ENCODE assay signal across 8 mouse cellular contexts in genomic region chr5:148977698-148978457, GRCm38 (mm10). TPM values are rescaled to one million over a fixed set of nuclear protein-coding genes. Genes with fewer than 3 reads are reported as not detected.
DNase-seq lines count a peak whose midpoint lies in the region; ATAC-seq and TF ChIP-seq lines count a peak whose summit lies in the region.

No protein-coding gene starts in this region.

- no peaks in the 10 kb centered on the region; the same call in 1 of the 2 replicates for H3K9me3 ChIP-seq in forebrain, embryonic 10.5 days
- H3K9me3 ChIP-seq in forebrain, embryonic 15.5 days: no peaks in the 10 kb centered on the region
- no peaks in the 10 kb centered on the region for H3K9me3 ChIP-seq in intestine, embryonic 14.5 days (ENCODE audit: control insufficient read depth, low read length)

- TF ChIP-seq POLR2A in bone marrow, adult 2 months (IDR thresholded peaks at IDR 0.05; ENCODE audit: borderline replicate concordance, control insufficient read depth, low read depth, low read length): no peak

- no peak for DNase-seq in forebrain, embryonic 10.5 days (ENCODE audit: extremely low spot score, low spot score)
- no peak for DNase-seq in intestine, embryonic 14.5 days (ENCODE audit: low spot score)
- DNase-seq in lung, postnatal 4 days: peak; percentile 57 to 61
- DNase-seq in yolk sac, embryonic 10.5 days (ENCODE audit: low spot score): peak; percentile 61
- no peak for DNase-seq in cerebellum, adult 18-20 months
- DNase-seq in testis, postnatal 14 days (ENCODE audit: low spot score): no peak

- H3K4me1 ChIP-seq in forebrain, embryonic 10.5 days: peaks cover 37% of the 10 kb centered on the region
- peaks cover 7% of the 10 kb centered on the region for H3K4me1 ChIP-seq in forebrain, embryonic 15.5 days
- peaks cover 3% of the 10 kb centered on the region for H3K4me1 ChIP-seq in bone marrow, adult 2 months (ENCODE audit: control insufficient read depth, insufficient read depth, low read length)
- H3K4me1 ChIP-seq in intestine, embryonic 14.5 days (replicated peaks; ENCODE audit: control insufficient read depth, insufficient read depth, low read length): peaks cover 8% of the 10 kb centered on the region; the same call in 1 of the 2 replicates

- H3K36me3 ChIP-seq in forebrain, embryonic 10.5 days (replicated peaks): no peaks in the 10 kb centered on the region
- H3K36me3 ChIP-seq in forebrain, embryonic 15.5 days: no peaks in the 10 kb centered on the region
- no peaks in the 10 kb centered on the region for H3K36me3 ChIP-seq in intestine, embryonic 14.5 days (ENCODE audit: control insufficient read depth, insufficient read depth, low read length)

- H3K9ac ChIP-seq in forebrain, embryonic 15.5 days (replicated peaks): no peak overlapping the region
- H3K9ac ChIP-seq in intestine, embryonic 14.5 days (ENCODE audit: low read length): 0 out of 2 replicates have a peak overlapping the region, but pooled peaks have one; percentile 8

- no peaks in the 10 kb centered on the region for H3K27me3 ChIP-seq in forebrain, embryonic 10.5 days (ENCODE audit: poor library complexity, severe bottlenecking)
- no peaks in the 10 kb centered on the region for H3K27me3 ChIP-seq in forebrain, embryonic 15.5 days
- no peaks in the 10 kb centered on the region for H3K27me3 ChIP-seq in intestine, embryonic 14.5 days (replicated peaks; ENCODE audit: control insufficient read depth, insufficient read depth, low read length)

- WGBS in forebrain, embryonic 10.5 days: 36% methylated on average over 14 of the region's 14 CpGs
- 29% methylated on average over 14 of the region's 14 CpGs for WGBS in forebrain, embryonic 15.5 days
- WGBS in bone marrow, adult 2 months: 20% methylated on average over 14 of the region's 14 CpGs
- 20% methylated on average over 14 of the region's 14 CpGs for WGBS in intestine, embryonic 14.5 days

- H3K4me3 ChIP-seq in forebrain, embryonic 10.5 days: no peak overlapping the region
- no peak overlapping the region for H3K4me3 ChIP-seq in forebrain, embryonic 15.5 days
- H3K4me3 ChIP-seq in bone marrow, adult 2 months (replicated peaks; ENCODE audit: control insufficient read depth, low read depth, low read length): no peak overlapping the region
- no peak overlapping the region for H3K4me3 ChIP-seq in intestine, embryonic 14.5 days (ENCODE audit: low read depth, low read length)

- no peak for TF ChIP-seq CTCF in bone marrow, adult 2 months (IDR thresholded peaks at IDR 0.05; ENCODE audit: control insufficient read depth, insufficient read depth, low read length)

- no peak overlapping the region for H3K4me2 ChIP-seq in forebrain, embryonic 15.5 days (replicated peaks)
- no peak overlapping the region for H3K4me2 ChIP-seq in intestine, embryonic 14.5 days (ENCODE audit: low read length)

- H3K27ac ChIP-seq in forebrain, embryonic 10.5 days: peak overlapping the region; percentile 66
- no peak overlapping the region for H3K27ac ChIP-seq in forebrain, embryonic 15.5 days (replicated peaks)
- H3K27ac ChIP-seq in bone marrow, adult 2 months (ENCODE audit: control insufficient read depth, insufficient read depth, low read depth, low read length, poor library complexity): peak overlapping the region; percentile 87
- peak overlapping the region; percentile 79 for H3K27ac ChIP-seq in intestine, embryonic 14.5 days (ENCODE audit: low read depth)

- no peak for ATAC-seq in forebrain, embryonic 15.5 days (replicated peaks)
- ATAC-seq in intestine, embryonic 14.5 days (replicated peaks; ENCODE audit: low FRiP score, low TSS enrichment, low read depth): no peak

RNA-seq across cellular contexts. Expression of gene Gm42791, which starts 17.1 kb away (rescaled TPM):
- polyA plus RNA-seq in forebrain, embryonic 10.5 days (2016; fragmentation: Nextera tagmentation; extraction: Ambion mirVana): 1.2 and 2.5 TPM in 2 replicates
- polyA plus RNA-seq in forebrain, embryonic 15.5 days (2015; fragmentation: Nextera tagmentation; extraction: Ambion mirVana): 5.6 and 7.4 TPM in 2 replicates
- 8.4 TPM in 1 of 2 replicates, not detected in the other for polyA plus RNA-seq in bone marrow, adult 2 months (2011; ENCODE audit: insufficient read depth, insufficient read length, low replicate concordance, missing spikeins)
- polyA plus RNA-seq in intestine, embryonic 14.5 days (2014; fragmentation: Nextera tagmentation; extraction: Ambion mirVana): 2.2 TPM in 1 of 2 replicates, not detected in the other

RNA-seq across cellular contexts. Expression of gene Katnal1, which starts 48.8 kb away (rescaled TPM):
- 19.8 and 22.9 TPM in 2 replicates for polyA plus RNA-seq in forebrain, embryonic 10.5 days (2016; fragmentation: Nextera tagmentation; extraction: Ambion mirVana)
- polyA plus RNA-seq in forebrain, embryonic 15.5 days (2015; fragmentation: Nextera tagmentation; extraction: Ambion mirVana): 35.0 and 36.3 TPM in 2 replicates
- polyA plus RNA-seq in bone marrow, adult 2 months (2011; ENCODE audit: insufficient read depth, insufficient read length, low replicate concordance, missing spikeins): 10.1 and 11.1 TPM in 2 replicates
- 10.9 and 15.6 TPM in 2 replicates for polyA plus RNA-seq in intestine, embryonic 14.5 days (2014; fragmentation: Nextera tagmentation; extraction: Ambion mirVana)

Comparison
In these comparisons a context has a peak if more than half of its experiments do, and no peak if none do; other contexts are left out.
1. DNase-seq: peak in lung, postnatal 4 days (2 of 2) and yolk sac, embryonic 10.5 days (single experiment); none in forebrain, embryonic 10.5 days (single experiment), intestine, embryonic 14.5 days (single experiment), cerebellum, adult 18-20 months (0 of 2) and testis, postnatal 14 days (single experiment).